Mouse (Mus musculus) bone marrow, adult 2 months (tissue): ENCODE data around the gene Gm17268.

Experiments
- CTCF ChIP-seq: fragments of 200-500 bp; IDR thresholded peaks from 2 replicates; pipeline ENCODE4 v1.5.1; 2011; ENCODE audit warnings: low read length, control low read depth; ENCODE audit not compliant: control insufficient read depth, insufficient read depth
- POLR2A ChIP-seq: fragments of 200-500 bp; IDR thresholded peaks from 2 replicates; pipeline ENCODE4 v1.6.1; 2011; ENCODE audit warnings: low read depth, mild to moderate bottlenecking, control low read depth, low read length, borderline replicate concordance; ENCODE audit not compliant: control insufficient read depth

DNA sequence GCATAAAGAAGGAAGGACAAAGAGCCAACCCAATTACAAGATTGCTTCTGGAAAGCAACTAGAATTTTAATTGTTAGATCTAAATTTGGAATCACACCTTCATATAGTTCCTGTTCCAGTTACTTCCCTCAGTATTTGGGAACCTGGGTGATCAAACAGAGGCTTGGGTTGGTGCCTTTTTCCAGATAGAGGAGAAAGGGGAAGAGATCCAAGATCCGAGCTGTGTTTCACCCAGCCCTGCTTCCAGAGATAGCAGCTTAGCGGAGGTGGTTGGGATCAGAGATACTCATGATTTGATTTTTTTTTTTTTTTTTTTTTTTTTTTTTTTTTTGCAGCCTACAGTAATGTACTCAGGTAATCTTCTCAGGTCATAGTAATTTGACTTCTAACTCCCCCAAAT, 2.5 kb downstream of the Gm17268 start:
- TF ChIP-seq POLR2A, result no peak
- no peak for TF ChIP-seq CTCF
